Mouse (Mus musculus) heart, embryonic 14.5 days (tissue): Measurements from ENCODE around the gene Coro1a. TPM values are rescaled to one million over a fixed set of nuclear protein-coding genes. Genes with fewer than 3 reads are reported as not detected.
"Not testable (repeated sequence)": the region's sequence is repeated elsewhere in the genome, so short reads cannot be mapped to it uniquely, and the experiment has no call there.

ENCODE experiments used
- ATAC-seq: fragments of 200-750 bp; cut with Nextera tagmentation; 2 replicates; pipeline ENCODE4 v1.8.0; 2017; ENCODE audit warnings: low read depth, moderate TSS enrichment; ENCODE audit not compliant: insufficient number of reproducible peaks, insufficient read depth, low FRiP score
- H3K27ac ChIP-seq, 2 experiments: fragments of 200-500 bp in 1 of 2; fragments of 300-500 bp in 1 of 2; sonication (generic) in 1 of 2; replicated peaks in 1 of 2; 2 replicates each; pipeline ENCODE4 v1.5.1; 2012 to 2014; ENCODE audit warnings: low read depth in 2 of 2, low read length in 2 of 2, control low read depth in 1 of 2, mild to moderate bottlenecking in 1 of 2, mixed read lengths in 1 of 2; ENCODE audit not compliant: control insufficient read depth in 1 of 2, insufficient read depth in 1 of 2
- H3K27me3 ChIP-seq: fragments of 300-500 bp; sonication (generic); 2 replicates; pipeline ENCODE4 v1.6.1; 2014; ENCODE audit warnings: mild to moderate bottlenecking, low read length, control low read depth; ENCODE audit not compliant: control insufficient read depth, insufficient read depth
- H3K36me3 ChIP-seq: fragments of 300-500 bp; sonication (generic); 2 replicates; pipeline ENCODE4 v1.6.1; 2014; ENCODE audit warnings: mild to moderate bottlenecking, control low read depth, low read length, mixed read lengths; ENCODE audit not compliant: control insufficient read depth, insufficient read depth
- H3K4me1 ChIP-seq, 2 experiments: fragments of 200-500 bp in 1 of 2; fragments of 300-500 bp in 1 of 2; sonication (generic) in 1 of 2; 2 replicates each; pipeline ENCODE4 v1.6.1; 2012 to 2014; ENCODE audit warnings: low read length in 2 of 2, control low read depth in 1 of 2, mixed read lengths in 1 of 2; ENCODE audit not compliant: control insufficient read depth in 2 of 2, insufficient read depth in 2 of 2
- H3K4me2 ChIP-seq: fragments of 300-500 bp; sonication (generic); 2 replicates; pipeline ENCODE4 v1.6.1; 2014; ENCODE audit warnings: mild to moderate bottlenecking, low read length
- H3K4me3 ChIP-seq, 2 experiments: fragments of 200-500 bp in 1 of 2; fragments of 300-500 bp in 1 of 2; sonication (generic) in 1 of 2; 2 replicates each; pipeline ENCODE4 v1.5.1; 2012 to 2014; ENCODE audit warnings: low read length in 2 of 2, mild to moderate bottlenecking in 2 of 2, control low read depth in 1 of 2, low read depth in 1 of 2, moderate library complexity in 1 of 2; ENCODE audit not compliant: control insufficient read depth in 1 of 2, insufficient read depth in 1 of 2
- H3K9ac ChIP-seq: fragments of 300-500 bp; sonication (generic); 2 replicates; pipeline ENCODE4 v1.6.1; 2014; ENCODE audit warnings: mild to moderate bottlenecking, low read length
- H3K9me3 ChIP-seq: fragments of 300-500 bp; sonication (generic); 2 replicates; pipeline ENCODE4 v1.6.1; 2016; ENCODE audit warnings: low read length, control low read depth; ENCODE audit not compliant: control insufficient read depth
- WGBS: fragments of 180-500 bp; shearing (Covaris S2); extraction: QIAGEN DNeasy Blood & Tissue Kit; methylation state at CpG from one replicate; pipeline ENCODE4 v1.1.7; 2014; 5-methylcytosine and 5-hydroxymethylcytosine counted together
- polyA plus RNA-seq: library from polyadenylated mRNA; unstranded; fragments of >200 nt; fragmentation: Nextera tagmentation; extraction: Ambion mirVana; gene quantifications from 2 replicates; pipeline ENCODE4 v1.2.1, GENCODE M21; 2014

Coro1a gene
- polyA plus RNA-seq, 1 experiment from 2014 or later, result 10.2 TPM

DNA sequence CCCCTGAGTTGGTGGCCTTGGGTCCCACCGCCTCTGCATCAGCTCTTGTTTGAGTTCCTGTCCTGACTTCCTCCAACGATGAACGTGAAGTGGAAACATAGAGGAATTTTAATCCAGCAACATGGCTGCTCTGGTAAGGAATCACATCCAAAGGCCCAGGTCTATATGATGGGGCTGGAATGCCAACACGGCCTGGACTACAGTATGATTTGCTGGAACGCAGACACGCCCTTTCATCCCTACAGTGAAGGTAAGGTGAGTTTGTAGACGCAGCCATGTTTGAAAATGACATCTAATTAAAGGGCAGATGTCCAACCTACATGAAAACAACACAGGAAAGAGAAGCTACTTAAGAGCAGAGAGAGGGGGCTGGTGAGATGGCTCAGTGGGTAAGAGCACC, 13.8 kb downstream of the Coro1a start:
- WGBS, result 83% methylated on average over 7 of the region's 7 CpGs
- no peak overlapping the region for H3K9ac ChIP-seq
- ATAC-seq, result no peak
- no peak overlapping the region for H3K27ac ChIP-seq
- H3K9me3 ChIP-seq, result no peaks in the 10 kb centered on the region
- H3K4me1 ChIP-seq, result peaks cover 8 to 15% of the 10 kb centered on the region in 2 experiments
- no peak overlapping the region for H3K4me2 ChIP-seq
- H3K4me3 ChIP-seq, result no peak overlapping the region
- no peaks in the 10 kb centered on the region for H3K27me3 ChIP-seq
- peaks cover 28% of the 10 kb centered on the region for H3K36me3 ChIP-seq

GRCm38 (mm10) chr7:126693256-126693655, 14.3 kb downstream of the Coro1a start:
- Histone ChIP-seq H3K9ac (no peak overlapping the region), H3K4me3 (no peak overlapping the region), H3K4me1 (peaks cover 8 to 15% of the 10 kb centered on the region in 2 experiments), H3K36me3 (peaks cover 28% of the 10 kb centered on the region), H3K9me3 (no peaks in the 10 kb centered on the region), H3K4me2 (no peak overlapping the region), H3K27me3 (no peaks in the 10 kb centered on the region), H3K27ac (no peak overlapping the region)
- no peak for ATAC-seq
- 38% methylated on average over 3 of the region's 3 CpGs for WGBS

- Histone ChIP-seq H3K4me2 (no peak overlapping the region), H3K4me1 (peaks cover 12 to 19% of the 10 kb centered on the region in 2 experiments), H3K9me3 (no peaks in the 10 kb centered on the region), H3K36me3 (peaks cover 28% of the 10 kb centered on the region), H3K9ac (no peak overlapping the region), H3K4me3 (no peak overlapping the region), H3K27ac (no peak overlapping the region), H3K27me3 (no peaks in the 10 kb centered on the region)
- WGBS, result 92% methylated on average over 26 of the region's 26 CpGs
- no peak for ATAC-seq
These were observed 15.2 kb downstream of the Coro1a start for GRCm38 (mm10) chr7:126692426-126692825.

DNA sequence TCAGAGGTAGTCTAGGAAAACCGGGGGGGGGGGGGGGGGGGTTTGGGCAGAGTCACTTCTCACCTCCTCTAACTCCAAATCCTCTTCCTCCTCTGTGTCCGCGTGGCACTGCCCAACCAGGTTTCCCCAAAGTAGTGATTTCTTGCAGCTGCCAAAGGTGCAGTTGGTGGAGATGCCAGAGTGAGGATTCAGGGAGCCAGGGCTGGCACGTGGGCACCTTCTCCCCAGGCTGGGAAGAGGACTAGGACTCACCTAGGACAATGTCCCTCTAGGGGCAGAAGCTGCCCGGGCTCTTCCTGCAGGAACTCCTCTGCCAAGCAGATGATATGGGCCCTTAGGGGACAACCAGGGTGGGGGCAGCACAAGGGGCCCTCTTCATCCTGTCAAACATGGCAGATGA, 15.9 kb downstream of the Coro1a start:
- Histone ChIP-seq H3K4me3 (no peak overlapping the region), H3K4me1 (peaks cover 12 to 22% of the 10 kb centered on the region in 2 experiments), H3K9ac (no peak overlapping the region), H3K9me3 (no peaks in the 10 kb centered on the region), H3K4me2 (no peak overlapping the region), H3K27me3 (no peaks in the 10 kb centered on the region), H3K27ac (no peak overlapping the region), H3K36me3 (peaks cover 28% of the 10 kb centered on the region)
- ATAC-seq, result no peak
- 80% methylated on average over 5 of the region's 5 CpGs for WGBS

DNA sequence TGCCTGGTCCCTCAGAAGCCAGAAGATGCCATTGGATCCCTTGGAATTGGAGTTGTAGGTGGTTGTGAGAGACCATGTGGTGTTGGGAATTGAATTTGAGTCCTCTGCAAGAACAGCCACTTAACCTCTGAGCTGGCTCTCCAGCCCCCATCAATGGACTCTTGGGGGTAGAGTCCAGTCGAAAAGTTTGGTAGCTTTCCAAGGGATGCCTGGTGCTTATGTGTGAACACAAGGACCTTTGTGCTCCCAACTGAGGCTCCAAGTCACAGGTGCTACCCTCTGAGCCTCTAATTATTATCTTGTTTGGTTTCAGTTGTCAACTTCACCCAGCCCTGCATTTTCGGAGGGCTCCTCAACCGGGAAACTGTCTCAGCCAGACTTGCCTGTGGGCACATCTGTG, 16.9 kb downstream of the Coro1a start:
- Histone ChIP-seq H3K4me2 (no peak overlapping the region), H3K4me3 (no peak overlapping the region), H3K9ac (no peak overlapping the region), H3K4me1 (peaks cover 12 to 18% of the 10 kb centered on the region in 2 experiments), H3K9me3 (no peaks in the 10 kb centered on the region), H3K27me3 (no peaks in the 10 kb centered on the region), H3K27ac (no peak overlapping the region), H3K36me3 (peaks cover 28% of the 10 kb centered on the region)
- no peak for ATAC-seq
- WGBS, result 87% methylated on average over 3 of the region's 3 CpGs

DNA sequence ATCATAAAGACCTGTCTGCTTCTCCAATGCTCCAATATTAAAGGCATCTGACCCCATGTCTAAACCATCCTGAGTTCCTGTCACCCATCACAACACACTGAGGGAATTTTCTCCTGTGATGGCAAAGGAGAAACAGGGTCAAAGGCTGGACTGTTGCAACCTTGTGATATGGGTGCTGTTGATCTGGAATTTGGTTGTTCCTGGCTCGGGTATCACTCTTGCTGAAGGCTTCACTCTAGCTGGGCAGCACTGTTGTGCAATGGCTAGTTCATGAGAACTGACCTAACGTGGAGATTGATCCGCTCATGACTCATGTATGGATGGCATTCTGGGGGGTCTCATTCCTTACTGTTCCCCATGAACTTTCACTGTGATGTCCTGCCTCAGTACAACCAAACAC, 18.6 kb downstream of the Coro1a start:
- Histone ChIP-seq H3K4me2 (no peak overlapping the region), H3K36me3 (peaks cover 28% of the 10 kb centered on the region), H3K4me3 (no peak overlapping the region), H3K4me1 (peaks cover 8 to 12% of the 10 kb centered on the region in 2 experiments), H3K27me3 (no peaks in the 10 kb centered on the region), H3K9me3 (no peaks in the 10 kb centered on the region), H3K9ac (no peak overlapping the region), H3K27ac (no peak overlapping the region)
- 75% methylated on average over 3 of the region's 3 CpGs for WGBS
- no peak for ATAC-seq

GRCm38 (mm10) chr7:126688156-126688555, 19.4 kb downstream of the Coro1a start:
- not testable (repeated sequence) for H3K9ac ChIP-seq, H3K27ac ChIP-seq, H3K27me3 ChIP-seq, H3K4me3 ChIP-seq, H3K9me3 ChIP-seq, H3K4me2 ChIP-seq, ATAC-seq
- peaks cover 8 to 12% of the 10 kb centered on the region in 2 experiments for H3K4me1 ChIP-seq
- WGBS, result 79% methylated on average over 4 of the region's 4 CpGs
- peaks cover 28% of the 10 kb centered on the region for H3K36me3 ChIP-seq

DNA sequence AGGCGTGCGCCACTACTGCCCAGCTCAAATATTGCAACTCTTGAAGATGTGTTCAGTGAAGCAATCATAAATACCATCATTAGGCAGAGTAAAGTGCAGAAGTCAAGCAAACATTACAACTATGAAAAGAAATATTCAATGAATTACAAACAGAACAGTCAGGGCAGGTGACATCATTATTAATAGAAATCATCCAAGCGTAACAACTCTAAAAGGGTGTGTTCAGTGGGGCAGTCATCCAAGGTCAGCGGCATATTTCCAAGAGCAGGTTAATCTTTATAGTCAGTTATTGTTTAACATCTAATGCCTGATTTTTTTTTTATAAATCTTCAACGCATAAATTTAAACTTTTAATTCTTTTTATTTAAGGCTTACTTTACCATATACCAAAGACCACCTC, 26.4 kb downstream of the Coro1a start:
- Histone ChIP-seq H3K27me3 (no peaks in the 10 kb centered on the region), H3K4me1 (peaks cover 0 to 4% of the 10 kb centered on the region in 2 experiments; a peak in 2 of 4 replicates), H3K27ac (no peak overlapping the region), H3K9me3 (no peaks in the 10 kb centered on the region), H3K4me3 (no peak overlapping the region), H3K36me3 (no peaks in the 10 kb centered on the region), H3K4me2 (no peak overlapping the region), H3K9ac (no peak overlapping the region)
- ATAC-seq, result no peak
- 95% methylated on average over 5 of the region's 5 CpGs for WGBS
